Mouse (Mus musculus): Measurements from ENCODE around the gene Gm21761. TPM values are rescaled to one million over a fixed set of nuclear protein-coding genes. Genes with fewer than 3 reads are reported as not detected.

Gene Gm21761
- total RNA-seq, 2 experiments from 2014 or later: not detected

Other genes with a start within 250 kb of the Gm21761 start
- gene Hmgcs1, start 238.9 kb downstream of the Gm21761 start, total RNA-seq (2021): 100 to 1,000 TPM; 271 to 300 TPM
- 10 to 100 TPM; 13.8 to 14.0 TPM for gene Nim1k, start 173.4 kb downstream of the Gm21761 start, total RNA-seq (2021)
- 10 to 100 TPM; 45.5 to 45.6 TPM for gene Zfp131, start 138.4 kb downstream of the Gm21761 start, total RNA-seq (2021)
- gene AF067063, start 99.1 kb downstream of the Gm21761 start, total RNA-seq (2021): not detected
- gene D13Ertd608e, start 93.3 kb downstream of the Gm21761 start, total RNA-seq (2021): not detected
- not detected for gene Tcstv1, start 34.5 kb downstream of the Gm21761 start, total RNA-seq (2021)
- not detected for gene B020031M17Rik, start 21.5 kb upstream of the Gm21761 start, total RNA-seq (2021)
- gene Gm36079, start 97.7 kb upstream of the Gm21761 start, total RNA-seq (2021): not detected
- gene Gm21188, start 122.9 kb upstream of the Gm21761 start, total RNA-seq (2021): under 1 TPM; 0.19 to 0.33 TPM
- not detected for gene Gm20767, start 211.0 kb upstream of the Gm21761 start, total RNA-seq (2021)
- not detected for gene Gm21818, start 243.2 kb upstream of the Gm21761 start, total RNA-seq (2021)